Mouse (Mus musculus) megakaryocyte, embryonic 14.5 days (primary cell): ENCODE measurements at regions not wholly inside any gene's neighbourhood (a gene's known extent, or its start where the extent isn't known, plus 50 kb on each side); places are given as distances from the start of the nearest gene placed in this dataset.

Experiments
- H3K27me3 ChIP-seq: replicated peaks from 2 replicates; pipeline ENCODE3; 2012; ENCODE audit warnings: inconsistent platforms
- H3K36me3 ChIP-seq: replicated peaks from 2 replicates; pipeline ENCODE3; 2012; ENCODE audit warnings: low read length, inconsistent platforms, mixed read lengths
- H3K4me1 ChIP-seq: 2 replicates; pipeline ENCODE4 v1.6.1; 2012; ENCODE audit warnings: inconsistent platforms
- H3K4me3 ChIP-seq: replicated peaks from 2 replicates; pipeline ENCODE3; 2012; ENCODE audit warnings: moderate library complexity, mild to moderate bottlenecking, inconsistent platforms
- H3K9me3 ChIP-seq: 2 replicates; pipeline ENCODE4 v1.6.1; 2012; ENCODE audit warnings: inconsistent platforms
- FLI1 ChIP-seq: IDR thresholded peaks from 2 replicates; pipeline ENCODE4 v1.6.1; 2012; ENCODE audit warnings: low read length, inconsistent platforms, mixed read lengths
- GATA1 ChIP-seq: IDR thresholded peaks from 3 replicates; pipeline ENCODE4 v1.6.1; 2012; ENCODE audit warnings: mixed read lengths, low read length, inconsistent platforms, borderline replicate concordance

DNA sequence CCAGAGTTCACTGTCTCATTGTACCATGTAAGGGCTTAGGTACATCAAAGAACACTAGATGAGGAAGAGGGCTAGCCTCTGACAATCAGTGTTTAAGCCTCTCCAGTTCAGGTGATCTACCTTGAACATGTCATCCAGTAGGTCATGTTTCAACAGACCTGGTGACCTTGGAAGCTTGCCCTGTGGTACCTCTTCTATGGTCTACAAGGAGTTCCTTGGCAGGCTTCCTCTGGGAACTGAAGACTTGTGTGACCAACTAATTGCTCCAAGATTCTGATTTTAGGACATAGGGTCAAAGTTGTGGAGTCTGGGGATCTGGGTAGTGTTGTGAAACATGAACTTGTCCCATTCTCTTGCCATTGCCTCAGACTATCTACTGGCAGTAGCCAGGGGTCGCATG is 60.4 kb upstream of the Adgrf1 start:
- H3K36me3 ChIP-seq: no peaks in the 10 kb centered on the region
- H3K9me3 ChIP-seq: peaks cover 24% of the 10 kb centered on the region
- H3K4me1 ChIP-seq: no peaks in the 10 kb centered on the region
- no peaks in the 10 kb centered on the region for H3K27me3 ChIP-seq
- no peak overlapping the region for H3K4me3 ChIP-seq
- no peak for TF ChIP-seq GATA1
- no peak for TF ChIP-seq FLI1

GRCm38 (mm10) chr17:43214038-43214437 is 56.1 kb upstream of the Adgrf1 start:
- Histone ChIP-seq H3K9me3 (peaks cover 24% of the 10 kb centered on the region), H3K4me3 (no peak overlapping the region), H3K4me1 (peaks cover 4% of the 10 kb centered on the region), H3K36me3 (no peaks in the 10 kb centered on the region), H3K27me3 (no peaks in the 10 kb centered on the region)
- no peak for TF ChIP-seq GATA1
- TF ChIP-seq FLI1: no peak

GRCm38 (mm10) chr17:43219636-43220035 is 50.5 kb upstream of the Adgrf1 start:
- no peak overlapping the region for H3K4me3 ChIP-seq
- H3K4me1 ChIP-seq: peaks cover 4% of the 10 kb centered on the region
- no peaks in the 10 kb centered on the region for H3K36me3 ChIP-seq
- H3K9me3 ChIP-seq: peaks cover 4% of the 10 kb centered on the region; the same call in 1 of the 2 replicates
- TF ChIP-seq GATA1 (no peak), FLI1 (no peak)
- H3K27me3 ChIP-seq: no peaks in the 10 kb centered on the region
